Mouse (Mus musculus) 3T3-L1 (cell line): Measurements from ENCODE around the gene 9530068E07Rik.
"Not testable (repeated sequence)": the region's sequence is repeated elsewhere in the genome, so short reads cannot be mapped to it uniquely, and the experiment has no call there.

Experiments used
- DNase-seq: peaks from one replicate; pipeline ENCODE4 v3.0.0-alpha.2; 2015; ENCODE audit warnings: low read depth, low spot score

Gene 9530068E07Rik

GRCm38 (mm10) chr11:52395940-52396596, at the start of gene 9530068E07Rik:
Gene 9530068E07Rik, plus strand, starts transcription at chr11:52396428.
- peak; percentile 96 for DNase-seq

GRCm38 (mm10) chr11:52346635-52347005, 49.6 kb upstream of the 9530068E07Rik start:
- DNase-seq, result no peak

GRCm38 (mm10) chr11:52348156-52348555, 48.1 kb upstream of the 9530068E07Rik start:
- no peak for DNase-seq

GRCm38 (mm10) chr11:52348724-52349123, 47.5 kb upstream of the 9530068E07Rik start:
- DNase-seq, result peak; percentile 45

GRCm38 (mm10) chr11:52350924-52351323, 45.3 kb upstream of the 9530068E07Rik start:
- DNase-seq, result no peak

GRCm38 (mm10) chr11:52352271-52352670, 44.0 kb upstream of the 9530068E07Rik start:
- DNase-seq, result no peak

GRCm38 (mm10) chr11:52354644-52355043, 41.6 kb upstream of the 9530068E07Rik start:
- DNase-seq, result no peak

- DNase-seq, result no peak
These were observed 40.6 kb upstream of the 9530068E07Rik start for GRCm38 (mm10) chr11:52355601-52356000.

GRCm38 (mm10) chr11:52357091-52357490, 39.1 kb upstream of the 9530068E07Rik start:
- DNase-seq, result not testable (repeated sequence)

- DNase-seq, result no peak
These were observed 37.7 kb upstream of the 9530068E07Rik start for GRCm38 (mm10) chr11:52358520-52358919.

GRCm38 (mm10) chr11:52359686-52360470, 36.4 kb upstream of the 9530068E07Rik start:
- DNase-seq, result peak; percentile 51

- DNase-seq, result peak; percentile 80
These were observed 35.6 kb upstream of the 9530068E07Rik start, which contains the start of gene Vdac1 for GRCm38 (mm10) chr11:52360471-52361277. Gene Vdac1, plus strand, starts transcription at chr11:52360860.

GRCm38 (mm10) chr11:52361287-52361921, 34.8 kb upstream of the 9530068E07Rik start:
- no peak for DNase-seq

GRCm38 (mm10) chr11:52364376-52364775, 31.9 kb upstream of the 9530068E07Rik start:
- no peak for DNase-seq

GRCm38 (mm10) chr11:52365143-52365542, 31.1 kb upstream of the 9530068E07Rik start:
- no peak for DNase-seq

- DNase-seq, result no peak
These were observed 29.9 kb upstream of the 9530068E07Rik start for GRCm38 (mm10) chr11:52366358-52366757.

- DNase-seq, result no peak
These were observed 27.8 kb upstream of the 9530068E07Rik start for GRCm38 (mm10) chr11:52368176-52368985.

- no peak for DNase-seq
These were observed 26.7 kb upstream of the 9530068E07Rik start for GRCm38 (mm10) chr11:52369252-52370134.

GRCm38 (mm10) chr11:52370135-52370452, 26.1 kb upstream of the 9530068E07Rik start:
- DNase-seq, result no peak

GRCm38 (mm10) chr11:52370538-52370937, 25.7 kb upstream of the 9530068E07Rik start:
- peak; percentile 76 for DNase-seq
